Mouse (Mus musculus) heart, adult 2 months (tissue): ENCODE data around the gene Tnni3k.

Source experiments
- CTCF ChIP-seq: fragments of 200-600 bp; IDR thresholded peaks from 2 replicates; pipeline ENCODE4 v1.8.1; 2022; ENCODE audit warnings: antibody characterized with exemption, mild to moderate bottlenecking, moderate library complexity
- EP300 ChIP-seq: fragments of 200-500 bp; IDR thresholded peaks from 2 replicates; pipeline ENCODE4 v1.6.1; 2011; ENCODE audit warnings: low read depth, low read length, control low read depth; ENCODE audit not compliant: insufficient read depth
- POLR2A ChIP-seq: fragments of 200-500 bp; IDR thresholded peaks from 2 replicates; pipeline ENCODE4 v1.6.1; 2011; ENCODE audit warnings: mild to moderate bottlenecking, low read depth, low read length, control low read depth; ENCODE audit not compliant: insufficient read depth

DNA sequence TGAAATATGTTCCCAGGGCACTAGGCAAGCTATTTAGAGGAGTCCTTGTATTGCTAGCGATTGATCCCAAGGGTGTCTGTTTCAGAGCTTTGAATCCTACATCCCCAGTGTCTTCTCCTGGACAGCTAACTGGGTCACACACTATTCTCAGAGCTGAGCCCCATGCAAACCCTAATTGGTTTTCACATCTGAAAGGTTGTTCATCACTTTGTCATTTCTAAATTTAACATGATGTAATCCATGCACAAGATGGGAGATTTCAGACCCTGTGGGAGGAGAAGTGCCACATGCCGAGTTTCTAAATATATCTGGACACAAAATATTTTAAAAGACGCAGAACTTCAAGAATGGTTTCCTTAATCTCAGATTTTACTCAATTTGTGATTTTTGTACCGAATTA lies 230.5 kb downstream of the Tnni3k start:
- TF ChIP-seq CTCF, result no peak
- TF ChIP-seq POLR2A, result no peak
- TF ChIP-seq EP300, result no peak
